Comparison of ENCODE assay signal across 28 mouse cellular contexts in genomic region chr10:123997260-123997659, GRCm38 (mm10).
"Had no signal": no experiment of that assay in that cellular context is flagged by ENCODE, and none has a peak within 500 bp of the region (broad histone marks: within the 10 kb centered on the region; RNA-seq: fewer than 3 reads in every experiment).

No protein-coding gene starts in this region.

- ATAC-seq: hindbrain, embryonic 16.5 days; inflammation-experienced regulatory T-cells, adult 6 months; intestine, embryonic 15.5 days; intestine, postnatal 0 days; liver, embryonic 12.5 days had no signal

- H3K27me3 ChIP-seq: heart, embryonic 13.5 days; heart, embryonic 15.5 days; hindbrain, embryonic 12.5 days; intestine, embryonic 15.5 days; limb, embryonic 13.5 days; limb, embryonic 15.5 days; liver, embryonic 12.5 days had no signal

- H3K4me2 ChIP-seq: heart, embryonic 11.5 days; heart, embryonic 13.5 days; heart, embryonic 15.5 days; hindbrain, embryonic 12.5 days; hindbrain, embryonic 14.5 days; intestine, embryonic 15.5 days; limb, embryonic 13.5 days; limb, embryonic 15.5 days; liver, embryonic 12.5 days had no signal

- H3K4me1 ChIP-seq: heart, embryonic 13.5 days; heart, embryonic 15.5 days; hindbrain, embryonic 12.5 days; intestine, embryonic 15.5 days; limb, embryonic 13.5 days; limb, embryonic 15.5 days; liver, embryonic 12.5 days had no signal

- H3K9me3 ChIP-seq: heart, embryonic 13.5 days; heart, embryonic 15.5 days; hindbrain, embryonic 12.5 days; intestine, embryonic 15.5 days; limb, embryonic 13.5 days; limb, embryonic 15.5 days; liver, embryonic 12.5 days had no signal

- H3K36me3 ChIP-seq: heart, embryonic 13.5 days; heart, embryonic 15.5 days; hindbrain, embryonic 12.5 days; intestine, embryonic 15.5 days; limb, embryonic 13.5 days; limb, embryonic 15.5 days; liver, embryonic 12.5 days had no signal

- H3K27ac ChIP-seq: heart, adult 2 months; heart, embryonic 13.5 days; heart, embryonic 15.5 days; hindbrain, embryonic 12.5 days; hindbrain, embryonic 14.5 days; intestine, embryonic 15.5 days; layer of hippocampus, adult 2 months; limb, embryonic 13.5 days; limb, embryonic 15.5 days; liver, embryonic 12.5 days; liver, embryonic 14.5 days had no signal

- H3K9ac ChIP-seq: heart, embryonic 13.5 days; heart, embryonic 15.5 days; hindbrain, embryonic 12.5 days; hindbrain, embryonic 14.5 days; intestine, embryonic 15.5 days; limb, embryonic 13.5 days; limb, embryonic 15.5 days; liver, embryonic 12.5 days; liver, embryonic 14.5 days had no signal

- DNase-seq: gastrocnemius, postnatal 14 days; gastrocnemius, postnatal 36 days; heart, adult 11 months; heart, adult 2 months; heart, postnatal 14 days; heart, postnatal 36 days; kidney, adult 18-20 months; kidney, adult 8-10 months; kidney, postnatal 10 days; kidney, postnatal 25 days; kidney, postnatal 4 days; layer of hippocampus, adult 9-11 months; layer of hippocampus, postnatal 36 days; left cerebral cortex, postnatal 4 days had no signal

- H3K4me3 ChIP-seq: heart, adult 2 months; heart, embryonic 13.5 days; heart, embryonic 15.5 days; hindbrain, embryonic 12.5 days; intestine, embryonic 15.5 days; layer of hippocampus, adult 2 months; limb, embryonic 13.5 days; limb, embryonic 15.5 days; liver, embryonic 12.5 days had no signal
